Comparison of ENCODE assay signal across 8 mouse cellular contexts in genomic region chr5:135077564-135078481, GRCm38 (mm10). TPM values are rescaled to one million over a fixed set of nuclear protein-coding genes. Genes with fewer than 3 reads are reported as not detected.
A peak's percentile ranks its signal among the peaks of the same experiment; 100 is the strongest.
DNase-seq lines count a peak whose midpoint lies in the region; ATAC-seq and TF ChIP-seq lines count a peak whose summit lies in the region.

TSS of gene Vps37d (minus strand) at chr5:135078266.

- peak; percentile 32; the same call in 1 of the 2 replicates for TF ChIP-seq CTCF in cortical plate, adult 2 months (IDR thresholded peaks at IDR 0.05; ENCODE audit: extremely low read depth, insufficient read depth, low read length)

- intact Hi-C loops in left cerebral cortex, postnatal 10 days (cut with DNase I): loop anchor here (5.0 kb wide), 1 partner anchor 61 kb away; no protein-coding TSS in a partner anchor

- H3K4me3 ChIP-seq in cortical plate, adult 2 months (ENCODE audit: insufficient read depth, low read length): peak within 1 kb of the TSS; percentile 40

- H3K27ac ChIP-seq in cortical plate, adult 2 months (ENCODE audit: insufficient read depth, low read length): peak within 1 kb of the TSS; percentile 88

- no peak for TF ChIP-seq POLR2A in cortical plate, adult 2 months (IDR thresholded peaks at IDR 0.05; ENCODE audit: extremely low read depth, insufficient read depth, low read length)

- ATAC-seq in activated CD4-positive, CD25-positive, alpha-beta regulatory T cell, adult 4 months: peak; percentile 89
- ATAC-seq in inflammation-experienced regulatory T-cells, adult 6 months: peak; percentile 71
- ATAC-seq in megakaryocyte-erythroid progenitor cell, adult 5-6 weeks (replicated peaks; ENCODE audit: low FRiP score, low TSS enrichment, poor library complexity, severe bottlenecking): peak; percentile 77

- peak; percentile 98 for DNase-seq in gastrocnemius, postnatal 10 days
- peak; percentile 88 to 94 for DNase-seq in left cerebral cortex, postnatal 10 days (ENCODE audit: extremely low spot score in 1 of 2, low spot score in 2 of 2)
- DNase-seq in right cerebral cortex, postnatal 25 days: peak; percentile 94
- DNase-seq in urinary bladder, postnatal 4 days (ENCODE audit: low spot score in 2 of 2): peak; percentile 89 to 96

- no peaks in the 10 kb centered on the region for H3K4me1 ChIP-seq in cortical plate, adult 2 months (ENCODE audit: control insufficient read depth, insufficient read depth, low read length)

RNA-seq across cellular contexts. Expression of gene Vps37d, which starts in this region (rescaled TPM):
- polyA plus RNA-seq in activated CD4-positive, CD25-positive, alpha-beta regulatory T cell, adult 4 months (2017; shearing (Covaris generic)): not detected
- 26.6 and 29.4 TPM in 2 replicates for polyA plus RNA-seq in cortical plate, adult 2 months (2012; rRNA removed)
- 1 to 10 TPM; 2.3 to 3.0 TPM for total RNA-seq in gastrocnemius, postnatal 10 days (2021)
- not detected for polyA plus RNA-seq in inflammation-experienced regulatory T-cells, adult 6 months (2017; shearing (Covaris generic))
- 10 to 100 TPM; 28.9 to 32.7 TPM for total RNA-seq in left cerebral cortex, postnatal 10 days (2021)
- not detected in 2 replicates for total RNA-seq in megakaryocyte-erythroid progenitor cell, adult 5-6 weeks (2014; fragmentation: Nextera tagmentation)
- total RNA-seq in megakaryocyte-erythroid progenitor cell, adult 5-6 weeks (2017): 0.38 TPM in 1 of 2 replicates, not detected in the other

Comparison
In these comparisons a context has a peak if more than half of its experiments do, and no peak if none do; other contexts are left out.
1. Peak in every context shown above with its lines: DNase-seq, ATAC-seq, H3K4me3 ChIP-seq and H3K27ac ChIP-seq.
2. RNA of gene Vps37d (total RNA-seq): 28.9 to 32.7 TPM in left cerebral cortex, postnatal 10 days; 2.3 to 3.0 TPM in gastrocnemius, postnatal 10 days and 0.38 TPM in megakaryocyte-erythroid progenitor cell, adult 5-6 weeks; every median in the first group is over 4 times any median in the second.
3. RNA of gene Vps37d (polyA plus RNA-seq): 26.6 to 29.4 TPM in cortical plate, adult 2 months; not detected in activated CD4-positive, CD25-positive, alpha-beta regulatory T cell, adult 4 months and not detected in inflammation-experienced regulatory T-cells, adult 6 months; every median in the first group is over 10 times any median in the second.
4. Peak in ATAC-seq in activated CD4-positive, CD25-positive, alpha-beta regulatory T cell, adult 4 months; RNA of the gene not detected or under 1 TPM.
5. Peak in ATAC-seq in inflammation-experienced regulatory T-cells, adult 6 months; RNA of the gene not detected or under 1 TPM.
6. Peak in ATAC-seq in megakaryocyte-erythroid progenitor cell, adult 5-6 weeks; RNA of the gene not detected or under 1 TPM.